Mouse (Mus musculus) G1E (cell line): ENCODE data around the gene Map3k13.

ENCODE experiments used
- CTCF ChIP-seq: IDR thresholded peaks from 2 replicates; pipeline ENCODE4 v1.5.1; 2012; ENCODE audit warnings: low read depth, low read length, inconsistent platforms, mixed read lengths
- GATA1 ChIP-seq: IDR thresholded peaks from 2 replicates; pipeline ENCODE4 v1.6.1; 2012; ENCODE audit warnings: borderline replicate concordance, low read length, inconsistent platforms, mixed read lengths

DNA sequence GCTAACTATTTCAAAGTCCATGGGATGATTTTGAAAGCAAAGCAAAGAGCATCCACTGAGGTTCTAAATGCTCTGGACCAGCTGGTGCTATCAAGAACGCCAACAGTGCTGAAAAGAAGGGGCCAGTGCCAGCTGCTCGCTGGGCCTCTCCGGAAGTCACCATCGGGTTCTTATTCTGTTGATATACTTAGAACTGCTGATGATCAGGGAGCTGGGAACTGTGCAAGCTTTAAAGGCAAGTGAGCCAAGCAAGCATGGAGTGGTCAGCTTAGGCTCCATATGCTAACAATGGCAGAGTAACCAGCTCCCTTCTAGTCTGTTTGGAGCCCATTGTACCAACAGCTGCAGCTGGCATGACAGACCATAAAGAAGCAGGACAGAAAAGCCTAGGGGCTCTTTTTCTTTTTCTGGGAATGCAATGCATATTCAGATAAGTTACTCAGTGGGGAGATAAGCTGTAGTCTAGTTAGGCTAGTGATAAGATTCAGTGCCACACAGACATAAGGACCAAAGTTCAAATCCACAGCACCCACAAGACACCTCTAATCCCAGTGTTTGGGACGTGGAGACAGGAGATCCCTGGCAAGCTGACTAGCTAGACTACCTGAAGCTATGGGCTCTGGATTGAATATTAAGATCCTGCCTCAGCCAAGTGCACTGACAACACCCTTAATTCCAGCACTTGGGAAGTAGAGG, 60.6 kb downstream of the Map3k13 start:
- TF ChIP-seq CTCF (no peak), GATA1 (no peak)
